Mouse (Mus musculus): ENCODE data around the gene Dlgap1. TPM values are rescaled to one million over a fixed set of nuclear protein-coding genes. Genes with fewer than 3 reads are reported as not detected.

Gene Dlgap1
- polyA plus RNA-seq, 1 experiment from 2014 or later: 0.33 TPM

GRCm38 (mm10) chr17:70427866-70428265, 459.0 kb downstream of the Dlgap1 start:
- DNase-seq (ENCODE audit: low read depth, low spot score) (no peak), ATAC-seq (no peak)
- CTCF ChIA-PET: no interaction called here
- no peak for TF ChIP-seq CTCF (IDR thresholded peaks at IDR 0.05)
- POLR2A ChIA-PET: no interaction called here
- in situ Hi-C loops (cut with MboI; ENCODE audit: low pct_unique_long_range_greater_than_20kb): no loop called here
- H3K27me3 ChIP-seq: peaks cover 29% of the 10 kb centered on the region

GRCm38 (mm10) chr17:70429746-70430451, 461.0 kb downstream of the Dlgap1 start:
- in situ Hi-C loops (cut with MboI; ENCODE audit: low pct_unique_long_range_greater_than_20kb): loop anchor here (5.0 kb wide), 1 partner anchor 252 kb away; no protein-coding TSS in a partner anchor
- POLR2A ChIA-PET: no interaction called here
- peaks cover 28% of the 10 kb centered on the region for H3K27me3 ChIP-seq
- peak; percentile 86 for TF ChIP-seq CTCF (IDR thresholded peaks at IDR 0.05)
- DNase-seq (ENCODE audit: low read depth, low spot score) (no peak), ATAC-seq (peak; percentile 60)
- CTCF ChIA-PET: interaction anchor here (0.8 to 2.6 kb wide), 10 partner anchors 10 to 214 kb away, joined by 3 to 12 read pairs (median 4); no protein-coding TSS in a partner anchor

GRCm38 (mm10) chr17:70430452-70430787, 461.5 kb downstream of the Dlgap1 start:
- ChIA-PET POLR2A (interaction anchor here (0.6 kb wide), 1 partner anchor 97 kb away, joined by 3 read pairs; no protein-coding TSS in a partner anchor), CTCF (interaction anchor here (0.8 to 2.6 kb wide), 9 partner anchors 9 to 213 kb away, joined by 3 to 12 read pairs (median 4); no protein-coding TSS in a partner anchor)
- in situ Hi-C loops (cut with MboI; ENCODE audit: low pct_unique_long_range_greater_than_20kb): loop anchor here (5.0 kb wide), 1 partner anchor 252 kb away; no protein-coding TSS in a partner anchor
- peaks cover 23% of the 10 kb centered on the region for H3K27me3 ChIP-seq
- peak; percentile 70 for TF ChIP-seq CTCF (IDR thresholded peaks at IDR 0.05)
- no peak for DNase-seq (ENCODE audit: low read depth, low spot score)
- no peak for ATAC-seq

- DNase-seq (ENCODE audit: low read depth, low spot score): no peak
- ChIA-PET POLR2A (no interaction called here), CTCF (no interaction called here)
- in situ Hi-C loops (cut with MboI; ENCODE audit: low pct_unique_long_range_greater_than_20kb): loop anchor here (5.0 kb wide), 1 partner anchor 249 kb away; no protein-coding TSS in a partner anchor
- TF ChIP-seq CTCF (IDR thresholded peaks at IDR 0.05): no peak
- peaks cover 13% of the 10 kb centered on the region for H3K27me3 ChIP-seq
- ATAC-seq: no peak
Observed at GRCm38 (mm10) chr17:70432834-70433233, 464.0 kb downstream of the Dlgap1 start.

- DNase-seq (ENCODE audit: low read depth, low spot score) (no peak), ATAC-seq (no peak)
- no peak for TF ChIP-seq CTCF (IDR thresholded peaks at IDR 0.05)
- H3K27me3 ChIP-seq: peaks cover 12% of the 10 kb centered on the region
- ChIA-PET POLR2A (no interaction called here), CTCF (no interaction called here)
- in situ Hi-C loops (cut with MboI; ENCODE audit: low pct_unique_long_range_greater_than_20kb): loop anchor here (5.0 kb wide), 1 partner anchor 248 kb away; no protein-coding TSS in a partner anchor
Observed at GRCm38 (mm10) chr17:70434549-70434948, 465.7 kb downstream of the Dlgap1 start.

GRCm38 (mm10) chr17:70435612-70436011, 466.7 kb downstream of the Dlgap1 start:
- in situ Hi-C loops (cut with MboI; ENCODE audit: low pct_unique_long_range_greater_than_20kb): no loop called here

GRCm38 (mm10) chr17:70437229-70437628, 468.4 kb downstream of the Dlgap1 start:
- ChIA-PET CTCF (interaction anchor here (0.6 kb wide), 1 partner anchor 674 kb away, joined by 3 read pairs; no protein-coding TSS in a partner anchor), POLR2A (no interaction called here)
- no peak for TF ChIP-seq CTCF (IDR thresholded peaks at IDR 0.05)
- ATAC-seq (no peak), DNase-seq (ENCODE audit: low read depth, low spot score) (no peak)
- in situ Hi-C loops (cut with MboI; ENCODE audit: low pct_unique_long_range_greater_than_20kb): no loop called here
- H3K27me3 ChIP-seq: peaks cover 20% of the 10 kb centered on the region

More at GRCm38 (mm10) chr17:70435612-70436011, 466.7 kb downstream of the Dlgap1 start:
- POLR2A ChIA-PET: no interaction called here
- peaks cover 16% of the 10 kb centered on the region for H3K27me3 ChIP-seq
- no peak for TF ChIP-seq CTCF (IDR thresholded peaks at IDR 0.05)
- CTCF ChIA-PET: no interaction called here
- DNase-seq (ENCODE audit: low read depth, low spot score) (no peak), ATAC-seq (no peak)

GRCm38 (mm10) chr17:70442976-70443375, 474.1 kb downstream of the Dlgap1 start:
- POLR2A ChIA-PET: no interaction called here
- in situ Hi-C loops (cut with MboI; ENCODE audit: low pct_unique_long_range_greater_than_20kb): no loop called here
- TF ChIP-seq CTCF (IDR thresholded peaks at IDR 0.05): no peak
- no peak for DNase-seq (ENCODE audit: low read depth, low spot score)
- ATAC-seq: no peak
- peaks cover 18% of the 10 kb centered on the region for H3K27me3 ChIP-seq
- CTCF ChIA-PET: no interaction called here

- ATAC-seq (no peak), DNase-seq (ENCODE audit: low read depth, low spot score) (no peak)
- H3K27me3 ChIP-seq: peaks cover 13% of the 10 kb centered on the region
- POLR2A ChIA-PET: no interaction called here
- CTCF ChIA-PET: no interaction called here
- in situ Hi-C loops (cut with MboI; ENCODE audit: low pct_unique_long_range_greater_than_20kb): no loop called here
- TF ChIP-seq CTCF (IDR thresholded peaks at IDR 0.05): no peak
Observed at GRCm38 (mm10) chr17:70446451-70446850, 477.6 kb downstream of the Dlgap1 start.

- CTCF ChIA-PET: no interaction called here
- no peak for TF ChIP-seq CTCF (IDR thresholded peaks at IDR 0.05)
- H3K27me3 ChIP-seq: peaks cover 43% of the 10 kb centered on the region
- ATAC-seq: no peak
- no peak for DNase-seq (ENCODE audit: low read depth, low spot score)
- in situ Hi-C loops (cut with MboI; ENCODE audit: low pct_unique_long_range_greater_than_20kb): no loop called here
- POLR2A ChIA-PET: no interaction called here
Observed at GRCm38 (mm10) chr17:70455036-70455435, 486.2 kb downstream of the Dlgap1 start.

GRCm38 (mm10) chr17:70457103-70457502, 488.2 kb downstream of the Dlgap1 start:
- ChIA-PET POLR2A (no interaction called here), CTCF (no interaction called here)
- H3K27me3 ChIP-seq: peaks cover 56% of the 10 kb centered on the region
- no peak for TF ChIP-seq CTCF (IDR thresholded peaks at IDR 0.05)
- ATAC-seq (no peak), DNase-seq (ENCODE audit: low read depth, low spot score) (no peak)
- in situ Hi-C loops (cut with MboI; ENCODE audit: low pct_unique_long_range_greater_than_20kb): no loop called here
